Mouse (Mus musculus): ENCODE results near the gene 1700102P08Rik. TPM values are rescaled to one million over a fixed set of nuclear protein-coding genes. Genes with fewer than 3 reads are reported as not detected.
A peak's percentile ranks its signal among the peaks of the same experiment; 100 is the strongest.

The 1700102P08Rik gene
- polyA plus RNA-seq (2012; rRNA removed) = 0.30 TPM in 1 of 2 replicates, not detected in the other

DNA sequence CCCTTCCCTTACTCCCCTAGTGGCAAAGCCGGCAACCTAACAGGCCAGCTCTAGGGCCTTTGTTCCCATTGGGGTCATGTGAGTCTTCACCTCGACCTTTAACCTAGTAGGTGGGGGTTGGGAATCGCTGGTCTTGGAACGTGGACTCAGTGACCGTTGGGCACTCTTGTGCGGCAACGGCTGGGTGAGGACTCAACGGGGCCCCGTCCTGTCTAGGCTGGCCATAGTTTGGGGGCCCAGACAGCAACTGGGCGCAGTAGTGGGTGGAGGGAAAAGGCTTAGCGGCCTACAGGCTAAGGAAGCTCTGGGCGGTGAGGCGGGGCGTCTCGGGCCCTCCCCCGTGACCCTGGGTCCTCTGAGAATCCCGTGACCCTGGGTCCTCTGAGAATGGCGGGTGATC, at the start of gene 1700102P08Rik:
Gene 1700102P08Rik, plus strand, starts transcription at position 130 of the 400 bp plus-strand sequence.
- DNase-seq (ENCODE audit: low read depth, low spot score) = no peak
- WGBS = 85% methylated on average over 18 of the region's 18 CpGs

DNA sequence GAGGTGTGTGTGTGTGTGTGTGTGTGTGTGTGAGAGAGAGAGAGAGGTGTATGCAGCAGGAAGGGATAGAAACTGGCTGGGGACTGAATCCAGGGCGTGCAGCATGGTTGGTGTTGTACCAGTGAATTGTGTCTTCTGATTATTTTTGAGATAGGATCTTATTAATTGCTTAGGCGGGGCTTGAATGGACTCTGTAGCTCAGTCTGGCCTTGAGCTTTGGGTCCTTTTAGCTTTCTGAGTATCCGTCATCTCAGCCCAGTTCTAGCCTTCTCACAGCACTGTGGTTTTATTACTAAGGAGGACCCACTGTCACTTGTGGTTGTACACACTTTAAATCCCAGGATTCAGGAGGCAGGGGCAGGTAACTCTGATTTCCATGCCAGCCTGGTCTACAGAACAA, 49.3 kb upstream of the 1700102P08Rik start:
- DNase-seq (ENCODE audit: low read depth, low spot score) = no peak
- 64% methylated on average over 3 of the region's 3 CpGs for WGBS

DNA sequence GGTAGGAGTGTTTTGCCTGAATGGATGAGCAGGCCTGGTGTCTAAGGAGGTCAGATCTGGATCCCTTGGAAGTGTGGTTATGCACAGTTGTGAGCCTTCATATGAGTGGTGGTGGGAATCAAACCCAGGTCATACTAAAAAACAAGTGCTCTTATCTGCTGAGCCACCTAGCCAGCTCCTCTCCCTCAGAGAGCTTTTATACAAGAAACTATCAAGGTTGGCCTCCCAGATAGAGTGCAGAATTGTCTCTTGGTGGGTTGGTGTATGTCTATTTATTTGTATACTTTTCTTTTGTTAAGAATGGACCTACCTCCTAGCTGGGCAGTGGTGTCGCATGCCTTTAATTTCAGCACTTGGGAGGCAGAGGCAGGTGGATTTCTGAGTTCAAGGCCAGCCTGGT, 48.8 kb upstream of the 1700102P08Rik start:
- 97% methylated on average over 1 of the region's 1 CpGs for WGBS
- no peak for DNase-seq (ENCODE audit: low read depth, low spot score)

DNA sequence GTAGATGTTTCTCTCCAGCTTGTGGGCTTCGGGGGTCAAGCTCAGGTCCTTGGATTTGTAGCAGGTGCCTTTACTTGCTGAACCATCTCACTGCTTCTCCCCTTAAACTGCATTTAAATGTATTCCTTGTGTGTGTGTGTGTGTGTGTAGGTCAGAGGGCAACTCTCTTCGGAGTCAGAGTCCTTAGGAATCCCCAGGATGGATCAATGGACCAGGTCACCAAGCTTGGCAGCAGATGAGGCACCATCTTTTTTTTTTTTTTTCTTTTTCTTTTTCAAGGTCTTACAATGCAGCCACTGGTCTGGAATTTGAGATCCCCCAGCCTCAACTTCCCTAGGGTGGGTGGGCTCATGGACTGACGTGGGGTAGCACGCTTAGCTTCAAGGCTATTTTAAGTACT, 48.1 kb upstream of the 1700102P08Rik start:
- 87% methylated on average over 4 of the region's 4 CpGs for WGBS
- no peak for DNase-seq (ENCODE audit: low read depth, low spot score)

- no peak for DNase-seq (ENCODE audit: low read depth, low spot score)
- WGBS = 2% methylated on average over 11 of the region's 11 CpGs
These were observed 45.6 kb upstream of the 1700102P08Rik start for GRCm38 (mm10) chr9:108347024-108347423.

DNA sequence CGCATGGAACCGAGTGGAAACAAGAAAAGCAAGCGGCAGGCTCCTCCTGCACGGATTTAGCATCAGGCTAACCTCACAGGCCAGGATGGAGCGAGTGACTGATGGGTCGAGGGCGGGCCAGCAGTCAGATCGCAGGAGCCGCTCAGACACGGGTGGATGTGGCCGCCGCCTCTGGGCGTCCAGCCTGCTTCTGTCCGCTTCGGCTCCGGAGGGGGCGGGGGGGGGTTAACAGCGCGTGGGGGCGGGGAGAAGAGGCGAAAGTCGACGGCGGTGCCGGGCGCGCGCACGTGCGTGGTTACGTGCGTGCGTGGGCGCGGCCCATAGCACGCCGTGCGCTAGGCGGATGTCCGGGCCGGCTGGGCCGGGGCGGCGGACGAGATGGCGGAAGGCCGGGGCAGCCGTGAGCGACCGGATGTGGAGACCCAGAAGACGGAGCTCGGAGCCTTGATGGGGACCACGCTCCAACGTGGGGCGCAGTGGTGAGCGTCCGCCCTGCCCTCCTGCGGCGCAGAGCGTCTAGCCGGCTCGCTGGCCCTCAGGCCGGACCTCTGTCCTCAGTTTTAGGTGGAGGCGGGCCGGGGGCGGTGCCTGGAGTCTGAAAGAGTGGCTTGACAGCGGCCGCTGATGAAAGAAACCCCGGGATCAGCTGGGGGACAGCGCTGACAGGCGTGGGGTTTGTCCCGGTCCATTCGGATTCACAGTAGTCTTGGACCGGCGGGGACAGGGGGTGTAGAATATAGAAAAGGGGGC, 44.9 kb upstream of the 1700102P08Rik start, which contains the start of gene Usp4:
Gene Usp4, plus strand, starts transcription at position 314 of the 750 bp plus-strand sequence.
- 1% methylated on average over 68 of the region's 75 CpGs for WGBS
- DNase-seq (ENCODE audit: low read depth, low spot score) = peak; percentile 55

DNA sequence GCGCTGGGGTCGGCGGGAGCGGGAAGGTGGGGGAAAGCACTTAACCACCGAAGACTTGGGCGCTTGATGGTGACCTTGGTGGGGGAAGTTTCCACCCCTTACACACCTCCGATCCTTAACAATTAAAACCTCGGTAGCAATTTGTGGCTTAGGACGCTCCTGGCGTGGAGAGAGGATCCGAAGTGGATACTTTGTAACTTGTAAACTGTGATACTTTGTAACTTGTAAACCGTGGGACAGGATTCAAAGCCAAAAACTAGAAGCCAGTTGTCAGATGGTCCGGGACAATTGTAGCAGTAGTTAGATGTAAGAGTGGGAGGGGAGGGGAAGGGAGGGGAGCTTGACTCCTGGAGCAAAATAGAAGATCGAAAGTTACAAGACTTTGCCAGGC, 44.3 kb upstream of the 1700102P08Rik start:
- DNase-seq (ENCODE audit: low read depth, low spot score) = no peak
- WGBS = under 1% methylated on average over 14 of the region's 14 CpGs

DNA sequence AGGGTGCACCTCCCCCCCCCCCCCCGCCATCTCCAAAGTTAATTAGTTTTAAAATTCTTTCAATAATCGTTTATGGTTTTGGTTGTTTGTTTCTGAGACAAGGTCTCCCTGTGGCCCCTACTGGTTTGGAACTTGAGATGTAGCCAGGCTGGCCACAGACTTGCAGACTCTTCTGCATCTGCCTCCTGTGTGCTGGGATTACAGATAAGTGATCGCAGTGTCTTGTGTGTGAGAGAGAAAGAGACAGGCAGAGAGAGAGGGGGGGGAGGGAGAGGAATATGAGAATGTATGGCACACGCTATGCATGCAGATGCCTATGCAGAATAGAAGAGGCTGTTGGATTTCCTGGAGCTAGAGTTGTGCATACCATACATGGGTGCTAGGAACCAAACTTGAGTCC, 42.9 kb upstream of the 1700102P08Rik start:
- 85% methylated on average over 4 of the region's 4 CpGs for WGBS
- no peak for DNase-seq (ENCODE audit: low read depth, low spot score)

DNA sequence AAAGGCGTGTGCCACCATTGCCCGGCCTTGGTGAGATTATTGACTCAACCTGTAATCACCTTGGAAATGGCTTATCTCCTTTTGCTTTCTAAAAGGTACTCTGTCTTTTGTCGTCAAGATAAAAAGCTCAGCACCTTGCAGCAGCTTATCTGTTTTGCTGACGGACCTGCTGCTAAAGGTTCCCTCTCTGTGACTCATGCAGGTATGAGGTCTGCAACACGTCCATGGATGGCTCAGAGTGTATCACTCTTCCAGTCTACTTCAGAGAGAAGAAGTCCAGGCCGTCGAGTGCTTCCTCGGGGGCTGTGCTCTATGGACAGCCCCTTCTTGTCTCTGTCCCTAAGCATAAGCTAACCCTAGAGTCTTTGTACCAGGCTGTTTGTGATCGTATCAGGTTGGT, 14.4 kb upstream of the 1700102P08Rik start:
- no peak for DNase-seq (ENCODE audit: low read depth, low spot score)
- WGBS = 75% methylated on average over 9 of the region's 9 CpGs

DNA sequence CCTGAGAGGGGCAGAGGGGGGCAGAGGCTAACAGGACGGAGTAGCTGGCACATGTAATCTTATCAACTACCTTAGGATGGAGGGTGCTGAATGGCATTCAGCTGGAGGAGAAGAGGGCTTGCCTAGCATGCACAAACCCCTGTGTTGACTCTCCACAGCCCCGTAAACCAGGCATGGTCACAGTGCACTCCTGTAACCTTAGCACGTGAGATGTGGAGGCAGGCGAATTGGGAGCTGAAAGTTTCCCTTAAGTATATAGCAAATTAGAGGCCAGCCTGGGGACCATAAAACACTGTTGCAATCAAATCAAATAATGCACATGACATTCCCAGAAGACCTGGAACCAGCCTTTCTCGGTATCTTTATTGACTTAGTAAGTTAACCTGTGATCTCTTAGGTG, 13.9 kb upstream of the 1700102P08Rik start:
- WGBS = 61% methylated on average over 5 of the region's 5 CpGs
- DNase-seq (ENCODE audit: low read depth, low spot score) = no peak

GRCm38 (mm10) chr9:108379294-108379693, 13.3 kb upstream of the 1700102P08Rik start:
- no peak for DNase-seq (ENCODE audit: low read depth, low spot score)
- 91% methylated on average over 4 of the region's 4 CpGs for WGBS

DNA sequence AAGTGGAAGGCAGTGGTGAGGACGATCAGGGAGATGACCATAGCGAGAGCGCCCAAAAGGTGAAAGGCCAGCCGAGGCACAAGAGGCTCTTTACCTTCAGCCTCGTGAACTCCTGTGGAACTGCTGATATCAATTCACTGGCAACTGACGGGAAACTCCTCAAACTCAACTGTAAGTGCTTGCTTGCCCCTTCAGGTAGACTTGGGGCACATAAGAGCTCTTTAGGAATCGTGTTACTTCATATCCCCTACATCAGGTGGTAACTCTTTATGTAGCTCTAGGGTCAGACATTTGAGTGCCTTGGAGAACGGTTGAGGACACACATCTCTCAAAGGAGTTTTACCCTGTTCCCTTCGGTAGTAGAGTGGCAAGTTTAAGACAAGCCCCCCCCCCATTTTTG, 11.2 kb upstream of the 1700102P08Rik start:
- DNase-seq (ENCODE audit: low read depth, low spot score) = no peak
- 94% methylated on average over 9 of the region's 9 CpGs for WGBS

DNA sequence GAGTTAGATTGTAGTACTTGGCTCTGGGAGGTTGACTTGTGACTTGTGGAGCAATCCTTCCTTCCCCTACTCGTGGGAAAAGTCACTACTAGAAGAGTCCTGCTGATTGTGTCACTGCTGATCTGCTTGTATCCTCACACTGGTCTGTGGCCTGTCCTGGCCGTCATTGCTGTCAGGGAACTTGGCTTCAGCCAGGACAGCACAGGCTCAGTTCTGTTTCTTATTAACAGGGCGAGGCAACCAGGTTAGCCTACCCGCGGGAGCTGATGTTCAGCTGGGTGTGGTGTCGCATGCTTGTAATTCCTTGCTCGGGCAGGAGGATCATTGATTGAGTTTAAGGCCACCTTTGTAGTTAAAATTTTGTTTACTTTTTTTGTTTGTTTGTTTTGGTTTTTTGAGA, 7.6 kb upstream of the 1700102P08Rik start:
- WGBS = 48% methylated on average over 7 of the region's 7 CpGs
- DNase-seq (ENCODE audit: low read depth, low spot score) = no peak

- no peak for DNase-seq (ENCODE audit: low read depth, low spot score)
- 86% methylated on average over 4 of the region's 4 CpGs for WGBS
These were observed 5.8 kb upstream of the 1700102P08Rik start for GRCm38 (mm10) chr9:108386816-108387215.

DNA sequence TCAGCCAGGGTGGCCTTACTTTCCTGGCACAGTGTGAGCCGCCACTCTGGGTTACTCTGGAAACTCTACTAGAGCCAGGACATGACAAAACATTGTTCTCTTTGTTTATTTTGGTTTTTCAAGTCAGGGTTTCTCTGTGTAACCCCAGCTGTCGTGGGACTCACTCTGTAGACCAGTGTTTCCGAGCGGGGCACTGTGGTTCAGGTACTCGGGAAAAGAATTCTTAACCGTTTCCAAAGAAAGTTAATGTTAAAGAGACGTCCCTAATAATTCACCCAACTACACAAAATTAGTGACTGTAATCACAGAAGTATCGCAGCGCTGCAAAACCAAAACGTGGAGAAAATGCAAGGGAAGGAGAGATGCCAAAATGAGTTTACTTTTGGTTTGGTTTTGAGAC, 4.0 kb upstream of the 1700102P08Rik start:
- no peak for DNase-seq (ENCODE audit: low read depth, low spot score)
- 86% methylated on average over 10 of the region's 10 CpGs for WGBS

GRCm38 (mm10) chr9:108389220-108389619, 3.4 kb upstream of the 1700102P08Rik start:
- DNase-seq (ENCODE audit: low read depth, low spot score) = no peak
- 74% methylated on average over 6 of the region's 6 CpGs for WGBS

DNA sequence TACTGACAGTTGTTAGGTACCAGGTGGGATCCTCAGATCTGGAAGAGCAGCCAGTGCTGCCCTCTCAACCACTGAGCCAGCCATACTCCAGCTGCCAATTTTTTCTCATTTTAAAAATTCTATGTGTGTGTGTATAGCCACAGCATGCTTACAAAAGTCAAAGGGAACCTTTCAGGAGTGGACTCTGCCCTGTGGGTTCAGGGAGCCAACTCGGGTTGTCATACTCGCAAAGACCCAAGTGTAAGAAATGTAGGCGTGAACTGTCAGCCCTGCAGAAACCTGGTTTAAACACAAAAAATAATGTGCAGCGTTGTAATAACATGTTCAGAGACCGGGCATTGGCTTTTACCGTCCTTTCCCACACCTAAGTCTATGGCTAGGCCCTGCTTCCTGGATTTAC, 1.6 kb downstream of the 1700102P08Rik start:
- WGBS = 89% methylated on average over 6 of the region's 6 CpGs
- no peak for DNase-seq (ENCODE audit: low read depth, low spot score)

GRCm38 (mm10) chr9:108395427-108395826, 2.8 kb downstream of the 1700102P08Rik start:
- 93% methylated on average over 1 of the region's 1 CpGs for WGBS
- DNase-seq (ENCODE audit: low read depth, low spot score) = no peak

DNA sequence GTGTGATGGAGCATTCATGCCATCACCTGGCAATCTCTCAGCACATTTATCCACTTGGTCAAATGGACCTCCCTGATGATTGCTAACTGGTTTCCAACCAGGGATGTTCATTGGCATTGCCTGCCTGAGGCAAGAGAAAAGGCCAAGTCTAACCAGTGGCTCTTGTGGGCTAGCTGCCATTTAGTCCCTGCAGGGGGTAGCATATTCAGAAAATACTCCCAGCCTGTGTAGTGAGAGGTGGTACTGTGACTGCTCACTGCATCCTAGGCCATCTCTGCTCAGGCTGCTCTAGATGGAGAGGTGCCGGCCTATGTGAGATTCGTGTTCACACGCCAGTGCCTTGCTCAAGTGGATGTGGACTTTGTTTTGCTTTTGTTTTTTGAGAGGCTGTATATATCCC, 5.7 kb downstream of the 1700102P08Rik start:
- WGBS = 94% methylated on average over 3 of the region's 3 CpGs
- no peak for DNase-seq (ENCODE audit: low read depth, low spot score)

GRCm38 (mm10) chr9:108401186-108401960, 8.8 kb downstream of the 1700102P08Rik start:
- no peak for DNase-seq (ENCODE audit: low read depth, low spot score)
- WGBS = 47% methylated on average over 7 of the region's 7 CpGs

GRCm38 (mm10) chr9:108403081-108403480, 10.5 kb downstream of the 1700102P08Rik start:
- 76% methylated on average over 4 of the region's 4 CpGs for WGBS
- DNase-seq (ENCODE audit: low read depth, low spot score) = no peak
